Mouse (Mus musculus) forelimb bud, embryonic 11.5 days (tissue): ENCODE results near the gene Rasgrf1.

Experiments
- DNase-seq: peaks from one replicate; pipeline ENCODE4 v3.0.0-alpha.2; 2012; ENCODE audit warnings: low read depth, low spot score

Rasgrf1 gene

GRCm38 (mm10) chr9:89906645-89907044, 3.1 kb upstream of the Rasgrf1 start:
- no peak for DNase-seq

GRCm38 (mm10) chr9:89907941-89908340, 1.8 kb upstream of the Rasgrf1 start:
- no peak for DNase-seq

DNA sequence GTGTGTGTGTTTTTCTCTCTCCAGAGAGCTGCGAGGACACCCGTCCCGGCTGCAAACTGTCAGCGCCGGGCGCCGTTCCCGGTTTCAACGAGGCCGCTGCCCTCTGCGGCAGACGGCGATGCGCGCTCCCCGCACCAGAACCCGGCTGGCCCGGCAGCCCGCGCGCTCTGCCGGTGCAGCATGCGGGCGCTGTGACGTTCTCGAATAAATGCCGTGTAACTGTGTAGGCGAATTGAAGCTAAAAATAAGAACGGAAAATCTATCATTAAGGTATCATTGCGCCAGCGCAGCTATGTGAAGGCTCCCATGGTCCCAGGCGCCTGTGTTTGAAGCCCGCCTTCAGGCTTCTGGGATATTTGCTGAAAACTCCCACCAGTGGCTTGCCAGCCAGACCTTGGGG, 1.1 kb upstream of the Rasgrf1 start:
- DNase-seq = no peak

DNA sequence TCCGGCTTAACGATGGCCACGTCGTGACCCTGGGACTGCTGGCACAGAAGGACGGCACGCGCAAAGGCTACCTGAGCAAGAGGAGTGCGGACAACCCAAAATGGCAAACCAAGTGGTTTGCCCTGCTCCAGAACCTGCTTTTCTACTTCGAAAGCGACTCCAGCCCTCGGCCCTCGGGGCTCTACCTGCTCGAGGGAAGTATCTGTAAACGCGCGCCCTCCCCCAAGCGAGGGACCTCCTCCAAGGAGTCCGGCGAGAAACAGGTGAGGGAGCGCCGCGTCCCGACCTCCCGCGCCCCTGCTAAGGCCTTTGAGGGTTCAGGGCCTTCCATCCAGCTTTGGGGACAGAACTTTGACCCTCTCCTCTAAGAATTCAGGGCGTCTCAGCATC, 298 bp downstream of the Rasgrf1 start:
- DNase-seq = no peak

DNA sequence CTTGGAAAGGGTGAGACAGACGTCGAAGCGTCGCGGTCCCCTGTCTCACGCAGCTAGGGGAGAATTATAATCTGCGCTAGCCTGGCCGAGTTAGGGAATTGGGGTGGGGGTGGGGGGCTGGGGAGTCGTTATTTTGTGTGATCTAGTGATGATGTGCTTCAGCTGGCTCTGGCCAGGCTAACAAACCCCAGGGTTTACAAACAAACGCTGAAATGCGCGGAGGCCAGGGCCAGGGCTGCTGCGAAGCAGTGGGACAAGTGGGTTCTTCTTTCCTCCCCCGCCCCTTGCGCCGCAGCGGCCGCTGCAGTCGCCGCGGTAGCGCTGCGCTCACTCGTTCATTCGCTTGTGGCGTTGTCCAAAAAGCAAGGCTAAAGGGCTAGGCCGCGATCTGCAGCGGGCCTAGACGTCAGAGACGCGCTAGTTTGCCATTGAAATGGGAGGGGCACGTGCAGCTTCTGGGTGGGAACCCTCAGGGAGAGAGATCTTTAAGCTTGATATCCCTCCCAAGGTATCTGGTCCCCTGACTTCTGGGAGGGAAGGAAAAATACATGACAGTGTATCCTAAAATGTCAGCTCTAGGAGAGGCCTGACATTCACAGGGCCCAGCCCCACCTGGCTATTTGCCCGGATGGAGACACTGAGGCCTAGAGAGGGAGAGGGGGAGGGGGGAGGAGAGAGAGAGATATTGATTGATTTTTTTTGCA, 1.2 kb downstream of the Rasgrf1 start:
- DNase-seq = no peak

GRCm38 (mm10) chr9:89911891-89912549, 2.3 kb downstream of the Rasgrf1 start:
- no peak for DNase-seq

DNA sequence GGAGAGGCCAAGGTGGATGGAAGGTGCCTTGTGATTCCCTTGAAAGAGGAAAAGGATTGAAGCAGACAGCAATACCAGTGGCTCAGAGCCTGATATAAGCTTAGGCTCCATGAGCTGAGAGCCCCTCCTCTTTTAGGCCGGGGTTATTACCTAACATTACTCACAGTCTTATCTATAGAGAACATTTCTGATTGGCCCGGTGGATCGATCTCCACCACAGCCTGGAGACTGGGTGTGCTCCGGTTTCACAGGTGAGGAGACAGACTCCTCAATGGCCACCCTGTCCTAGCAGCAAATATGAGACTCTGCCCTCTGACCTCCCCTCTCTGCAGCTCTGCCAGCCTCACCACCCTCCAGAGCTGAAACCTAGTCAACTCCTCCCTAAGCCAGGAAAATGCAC, 3.4 kb downstream of the Rasgrf1 start:
- no peak for DNase-seq

- DNase-seq = no peak
Measured at GRCm38 (mm10) chr9:89916471-89916870, 6.8 kb downstream of the Rasgrf1 start.

DNA sequence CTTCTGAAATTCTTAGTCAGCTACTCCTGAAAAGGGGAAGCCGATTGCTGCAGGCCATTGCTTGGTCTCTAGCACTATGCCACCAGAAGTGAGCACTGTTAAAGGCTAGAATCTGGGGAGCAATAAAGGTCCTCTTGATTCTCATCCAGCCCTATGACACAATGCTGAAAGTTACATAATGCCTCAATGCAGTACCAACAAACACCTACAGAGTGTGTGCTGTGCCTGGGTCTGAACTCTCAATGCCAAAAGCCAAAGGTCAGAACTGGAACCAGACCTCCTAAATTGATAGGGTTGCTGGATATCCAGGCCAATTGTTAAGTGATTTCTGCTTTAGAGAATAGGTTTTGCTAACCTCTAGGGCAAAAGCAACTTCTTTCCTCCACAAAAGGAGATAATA, 7.7 kb downstream of the Rasgrf1 start:
- DNase-seq = no peak

- DNase-seq = no peak
Measured at GRCm38 (mm10) chr9:89918832-89919231, 9.1 kb downstream of the Rasgrf1 start.

- DNase-seq = peak; percentile 61
Measured at GRCm38 (mm10) chr9:89921121-89921520, 11.4 kb downstream of the Rasgrf1 start.

DNA sequence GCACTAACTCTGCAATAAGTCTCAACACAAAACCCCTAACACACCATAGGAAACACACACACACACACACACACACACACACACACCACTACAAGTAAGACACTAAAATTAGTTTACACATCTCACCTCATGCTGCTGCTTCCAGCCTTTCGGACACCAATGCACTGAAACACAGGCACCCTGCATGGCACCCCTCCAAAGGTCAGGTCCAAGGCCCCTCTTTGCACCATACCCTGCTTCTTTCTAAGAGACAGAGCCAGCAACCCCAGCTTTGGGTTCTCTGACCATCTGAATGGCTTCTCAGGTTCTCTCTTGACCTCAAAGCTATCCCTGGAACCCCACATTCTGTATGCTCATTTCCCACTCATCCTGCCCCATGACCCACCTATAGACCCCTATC, 13.0 kb downstream of the Rasgrf1 start:
- no peak for DNase-seq

- DNase-seq = no peak
Measured at GRCm38 (mm10) chr9:89924836-89925235, 15.1 kb downstream of the Rasgrf1 start.

- no peak for DNase-seq
Measured at GRCm38 (mm10) chr9:89928497-89928896, 18.8 kb downstream of the Rasgrf1 start.

- no peak for DNase-seq
Measured at GRCm38 (mm10) chr9:89940428-89940827, 30.7 kb downstream of the Rasgrf1 start.

GRCm38 (mm10) chr9:89946830-89947229, 37.1 kb downstream of the Rasgrf1 start:
- no peak for DNase-seq

GRCm38 (mm10) chr9:89948602-89949001, 38.9 kb downstream of the Rasgrf1 start:
- no peak for DNase-seq

- no peak for DNase-seq
Measured at GRCm38 (mm10) chr9:89953596-89954215, 44.0 kb downstream of the Rasgrf1 start.

- DNase-seq = no peak
Measured at GRCm38 (mm10) chr9:89954860-89955479, 45.3 kb downstream of the Rasgrf1 start.

- DNase-seq = no peak
Measured at GRCm38 (mm10) chr9:89958959-89959358, 49.3 kb downstream of the Rasgrf1 start.

- DNase-seq = no peak
Measured at GRCm38 (mm10) chr9:89964091-89964490, 54.4 kb downstream of the Rasgrf1 start.

GRCm38 (mm10) chr9:89967716-89968115, 58.0 kb downstream of the Rasgrf1 start:
- no peak for DNase-seq
